Mouse (Mus musculus) bone marrow, adult 2 months (tissue): ENCODE measurements around the gene P4ha1.

ENCODE experiments used
- CTCF ChIP-seq: fragments of 200-500 bp; IDR thresholded peaks from 2 replicates; pipeline ENCODE4 v1.5.1; 2011; ENCODE audit warnings: low read length, control low read depth; ENCODE audit not compliant: control insufficient read depth, insufficient read depth
- POLR2A ChIP-seq: fragments of 200-500 bp; IDR thresholded peaks from 2 replicates; pipeline ENCODE4 v1.6.1; 2011; ENCODE audit warnings: low read depth, mild to moderate bottlenecking, control low read depth, low read length, borderline replicate concordance; ENCODE audit not compliant: control insufficient read depth

GRCm38 (mm10) chr10:59358744-59359143 is 35.6 kb downstream of the P4ha1 start:
- no peak for TF ChIP-seq CTCF
- no peak for TF ChIP-seq POLR2A
